Mouse (Mus musculus) C2C12 (cell line): Measurements from ENCODE around the gene Slc31a1. TPM values are rescaled to one million over a fixed set of nuclear protein-coding genes. Genes with fewer than 3 reads are reported as not detected.

ENCODE experiments used
- H3K27me3 ChIP-seq: one replicate; pipeline ENCODE4 v1.6.1; 2011; ENCODE audit not compliant: control insufficient read depth, insufficient read depth, insufficient read length
- H3K36me3 ChIP-seq: one replicate; pipeline ENCODE4 v1.6.1; 2011; ENCODE audit not compliant: control insufficient read depth, insufficient read depth
- H3K4me3 ChIP-seq: one replicate; pipeline ENCODE4 v1.5.1; 2011; ENCODE audit warnings: mild to moderate bottlenecking, control low read depth; ENCODE audit not compliant: poor library complexity, insufficient read depth, severe bottlenecking
- H3K79me2 ChIP-seq: one replicate; pipeline ENCODE4 v1.6.1; 2011; ENCODE audit not compliant: control insufficient read depth, insufficient read depth
- H3K79me3 ChIP-seq: one replicate; pipeline ENCODE4 v1.6.1; 2011; ENCODE audit warnings: low read depth, control low read depth
- H3ac ChIP-seq: one replicate; pipeline ENCODE3; 2011; ENCODE audit warnings: low read depth; ENCODE audit not compliant: control insufficient read depth, insufficient read length
- CEBPB ChIP-seq: IDR thresholded peaks from one replicate; pipeline ENCODE4 v1.6.1; 2011; ENCODE audit warnings: low read depth, mild to moderate bottlenecking, control low read depth, moderate library complexity
- CTCF ChIP-seq: IDR thresholded peaks from one replicate; pipeline ENCODE4 v1.5.1; 2011; ENCODE audit not compliant: control insufficient read depth, insufficient read depth, insufficient read length
- FOSL1 ChIP-seq: IDR thresholded peaks from one replicate; pipeline ENCODE4 v1.8.0; 2011; ENCODE audit warnings: mild to moderate bottlenecking, low read length; ENCODE audit not compliant: poor library complexity, insufficient read depth, severe bottlenecking
- MAX ChIP-seq: IDR thresholded peaks from one replicate; pipeline ENCODE4 v1.6.1; 2011; ENCODE audit warnings: mild to moderate bottlenecking, control low read depth
- MYOD1 ChIP-seq: IDR thresholded peaks from one replicate; pipeline ENCODE4 v1.6.1; 2011; ENCODE audit warnings: low read depth; ENCODE audit not compliant: control insufficient read depth, insufficient read length
- MYOG ChIP-seq: IDR thresholded peaks from one replicate; pipeline ENCODE4 v1.6.1; 2011; ENCODE audit not compliant: control insufficient read depth, insufficient read length; ENCODE audit errors: extremely low read depth
- USF1 ChIP-seq: IDR thresholded peaks from one replicate; pipeline ENCODE4 v1.6.1; 2011; ENCODE audit warnings: low read depth, mild to moderate bottlenecking, control low read depth, moderate library complexity
- polyA plus RNA-seq: library from polyadenylated mRNA; unstranded; fragments of >200 nt; fragmentation: generic; extraction: Trizol; gene quantifications from one replicate; pipeline ENCODE4 v1.2.1, GENCODE M21; 2012; ENCODE audit warnings: missing spikeins

Gene Slc31a1
- polyA plus RNA-seq, 1 experiment = 17.0 TPM

GRCm38 (mm10) chr4:62435081-62435480, 74.6 kb downstream of the Slc31a1 start, which contains the start of gene Rnf183:
TSS of gene Rnf183 (minus strand) at chr4:62435252.
- H3K4me3 ChIP-seq = no peak within 1 kb of the TSS
- no peaks in the 10 kb centered on the region for H3K27me3 ChIP-seq
- H3K79me2 ChIP-seq = no peaks in the 10 kb centered on the region
- TF ChIP-seq CTCF = no peak
- no peak for TF ChIP-seq CEBPB
- TF ChIP-seq MAX = no peak
- no peak for TF ChIP-seq USF1
- no peak for TF ChIP-seq MYOG
- no peak for TF ChIP-seq MYOD1
- no peak for TF ChIP-seq FOSL1
- no peak within 1 kb of the TSS for H3ac ChIP-seq
- H3K36me3 ChIP-seq = no peaks in the 10 kb centered on the region
- no peaks in the 10 kb centered on the region for H3K79me3 ChIP-seq

GRCm38 (mm10) chr4:62437256-62437778, 76.8 kb downstream of the Slc31a1 start:
- H3K79me3 ChIP-seq = no peaks in the 10 kb centered on the region
- H3K4me3 ChIP-seq = no peak overlapping the region
- H3K27me3 ChIP-seq = no peaks in the 10 kb centered on the region
- TF ChIP-seq FOSL1 = no peak
- TF ChIP-seq MYOG = no peak
- TF ChIP-seq MAX = no peak
- no peak for TF ChIP-seq CTCF
- no peak for TF ChIP-seq MYOD1
- no peak for TF ChIP-seq CEBPB
- no peak for TF ChIP-seq USF1
- no peaks in the 10 kb centered on the region for H3K79me2 ChIP-seq
- H3K36me3 ChIP-seq = no peaks in the 10 kb centered on the region
- no peak overlapping the region for H3ac ChIP-seq

GRCm38 (mm10) chr4:62437871-62438270, 77.3 kb downstream of the Slc31a1 start:
- no peaks in the 10 kb centered on the region for H3K79me3 ChIP-seq
- no peaks in the 10 kb centered on the region for H3K27me3 ChIP-seq
- H3K4me3 ChIP-seq = no peak overlapping the region
- H3K36me3 ChIP-seq = no peaks in the 10 kb centered on the region
- no peak overlapping the region for H3ac ChIP-seq
- H3K79me2 ChIP-seq = no peaks in the 10 kb centered on the region
- TF ChIP-seq MAX = no peak
- no peak for TF ChIP-seq CEBPB

GRCm38 (mm10) chr4:62439793-62440192, 79.3 kb downstream of the Slc31a1 start:
- TF ChIP-seq MYOG (no peak), CEBPB (no peak)
- Histone ChIP-seq H3ac (no peak overlapping the region), H3K79me3 (no peaks in the 10 kb centered on the region), H3K4me3 (no peak overlapping the region), H3K27me3 (no peaks in the 10 kb centered on the region), H3K36me3 (no peaks in the 10 kb centered on the region), H3K79me2 (no peaks in the 10 kb centered on the region)

- H3K79me3 ChIP-seq = no peaks in the 10 kb centered on the region
- no peaks in the 10 kb centered on the region for H3K36me3 ChIP-seq
- no peaks in the 10 kb centered on the region for H3K79me2 ChIP-seq
- no peak overlapping the region for H3ac ChIP-seq
- no peak for TF ChIP-seq MYOD1
- no peak for TF ChIP-seq MAX
- no peak for TF ChIP-seq USF1
- TF ChIP-seq CTCF = no peak
- no peak for TF ChIP-seq CEBPB
- TF ChIP-seq FOSL1 = no peak
- TF ChIP-seq MYOG = no peak
- no peak overlapping the region for H3K4me3 ChIP-seq
- no peaks in the 10 kb centered on the region for H3K27me3 ChIP-seq
Measured at GRCm38 (mm10) chr4:62440544-62440943, 80.0 kb downstream of the Slc31a1 start.

GRCm38 (mm10) chr4:62440986-62441385, 80.5 kb downstream of the Slc31a1 start:
- H3K4me3 ChIP-seq = no peak overlapping the region

More at GRCm38 (mm10) chr4:62440986-62441385, 80.5 kb downstream of the Slc31a1 start:
- no peaks in the 10 kb centered on the region for H3K27me3 ChIP-seq
- no peaks in the 10 kb centered on the region for H3K79me3 ChIP-seq
- H3ac ChIP-seq = no peak overlapping the region
- TF ChIP-seq FOSL1 (no peak), CEBPB (no peak), USF1 (no peak), MYOD1 (no peak), MAX (no peak), MYOG (no peak), CTCF (no peak)
- H3K36me3 ChIP-seq = no peaks in the 10 kb centered on the region
- H3K79me2 ChIP-seq = no peaks in the 10 kb centered on the region

Other genes starting within 250 kb of the Slc31a1 start
- gene Mup21, start 209.9 kb upstream of the Slc31a1 start, polyA plus RNA-seq = not detected
- 0.47 TPM for gene Zfp37, start 129.7 kb upstream of the Slc31a1 start, polyA plus RNA-seq
- 3.1 TPM for gene Slc31a2, start 98.2 kb upstream of the Slc31a1 start, polyA plus RNA-seq
- 13.2 TPM for gene Fkbp15, start 179 bp upstream of the Slc31a1 start, polyA plus RNA-seq
- 70.2 TPM for gene Cdc26, start 47.9 kb downstream of the Slc31a1 start, polyA plus RNA-seq
- gene Prpf4, start 48.1 kb downstream of the Slc31a1 start, polyA plus RNA-seq = 11.3 TPM
- 0.84 TPM for gene Rnf183, start 74.5 kb downstream of the Slc31a1 start, polyA plus RNA-seq
- 2.6 TPM for gene Wdr31, start 110.2 kb downstream of the Slc31a1 start, polyA plus RNA-seq
- gene Bspry, start 119.3 kb downstream of the Slc31a1 start, polyA plus RNA-seq = 0.25 TPM
- gene Hdhd3, start 142.7 kb downstream of the Slc31a1 start, polyA plus RNA-seq = 19.7 TPM
- gene Alad, start 159.2 kb downstream of the Slc31a1 start, polyA plus RNA-seq = 147 TPM
- 55.7 TPM for gene Pole3, start 164.3 kb downstream of the Slc31a1 start, polyA plus RNA-seq
- gene 4933430I17Rik, start 164.6 kb downstream of the Slc31a1 start, polyA plus RNA-seq = 0.13 TPM
- 49.8 TPM for gene Rgs3, start 199.1 kb downstream of the Slc31a1 start, polyA plus RNA-seq